Mouse (Mus musculus): Measurements from ENCODE around the gene Cetn3. TPM values are rescaled to one million over a fixed set of nuclear protein-coding genes. Genes with fewer than 3 reads are reported as not detected.
A peak's percentile ranks its signal among the peaks of the same experiment; 100 is the strongest.

The Cetn3 gene
- polyA plus RNA-seq, 1 experiment from 2014 or later, result 189 TPM

GRCm38 (mm10) chr13:81761566-81762186 lies 21.2 kb upstream of the Cetn3 start:
- H3K9ac ChIP-seq (ENCODE audit: low read length), result no peak overlapping the region
- no peak overlapping the region for H3K4me3 ChIP-seq (replicated peaks; ENCODE audit: low read length)
- 30% methylated on average over 14 of the region's 14 CpGs for WGBS
- H3K36me3 ChIP-seq (ENCODE audit: control insufficient read depth, insufficient read depth, low read length), result no peaks in the 10 kb centered on the region
- H3K27me3 ChIP-seq (ENCODE audit: control insufficient read depth, insufficient read depth, low read length), result no peaks in the 10 kb centered on the region
- no peak overlapping the region for H3K4me2 ChIP-seq (ENCODE audit: low read depth, low read length)
- H3K27ac ChIP-seq (ENCODE audit: low read length), result no peak overlapping the region
- 0 out of 2 replicates have a peak, but pooled peaks cover 4% of the 10 kb centered on the region for H3K4me1 ChIP-seq (ENCODE audit: control insufficient read depth, insufficient read depth, low read length)
- no peak for ATAC-seq (ENCODE audit: insufficient read depth, low FRiP score)
- H3K9me3 ChIP-seq (replicated peaks; ENCODE audit: control insufficient read depth, low read length), result no peaks in the 10 kb centered on the region

DNA sequence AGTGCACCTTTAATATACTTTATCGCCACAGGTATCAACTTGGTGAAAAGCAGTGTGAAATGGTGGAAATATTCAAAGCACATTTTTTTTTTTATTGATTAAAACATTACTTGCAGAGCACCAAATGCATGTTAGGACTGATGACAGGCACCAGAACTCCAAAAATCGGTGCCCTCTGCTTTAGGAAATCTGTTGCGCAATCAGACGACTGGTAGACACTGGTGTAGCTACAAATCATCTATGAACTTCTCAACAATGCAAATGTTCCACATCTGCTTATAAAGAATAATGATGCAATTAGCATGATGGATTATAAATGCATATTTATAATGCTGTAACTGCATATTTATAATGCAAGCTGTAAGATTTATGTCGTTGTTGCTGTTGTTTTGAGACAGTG lies 18.7 kb upstream of the Cetn3 start:
- Histone ChIP-seq H3K4me1 (ENCODE audit: control insufficient read depth, insufficient read depth, low read length) (0 out of 2 replicates have a peak, but pooled peaks cover 4% of the 10 kb centered on the region), H3K27ac (ENCODE audit: low read length) (no peak overlapping the region), H3K36me3 (ENCODE audit: control insufficient read depth, insufficient read depth, low read length) (no peaks in the 10 kb centered on the region), H3K4me2 (ENCODE audit: low read depth, low read length) (no peak overlapping the region), H3K4me3 (replicated peaks; ENCODE audit: low read length) (no peak overlapping the region), H3K9me3 (replicated peaks; ENCODE audit: control insufficient read depth, low read length) (no peaks in the 10 kb centered on the region), H3K9ac (ENCODE audit: low read length) (no peak overlapping the region), H3K27me3 (ENCODE audit: control insufficient read depth, insufficient read depth, low read length) (no peaks in the 10 kb centered on the region)
- WGBS, result 78% methylated on average over 5 of the region's 5 CpGs
- no peak for ATAC-seq (ENCODE audit: insufficient read depth, low FRiP score)

DNA sequence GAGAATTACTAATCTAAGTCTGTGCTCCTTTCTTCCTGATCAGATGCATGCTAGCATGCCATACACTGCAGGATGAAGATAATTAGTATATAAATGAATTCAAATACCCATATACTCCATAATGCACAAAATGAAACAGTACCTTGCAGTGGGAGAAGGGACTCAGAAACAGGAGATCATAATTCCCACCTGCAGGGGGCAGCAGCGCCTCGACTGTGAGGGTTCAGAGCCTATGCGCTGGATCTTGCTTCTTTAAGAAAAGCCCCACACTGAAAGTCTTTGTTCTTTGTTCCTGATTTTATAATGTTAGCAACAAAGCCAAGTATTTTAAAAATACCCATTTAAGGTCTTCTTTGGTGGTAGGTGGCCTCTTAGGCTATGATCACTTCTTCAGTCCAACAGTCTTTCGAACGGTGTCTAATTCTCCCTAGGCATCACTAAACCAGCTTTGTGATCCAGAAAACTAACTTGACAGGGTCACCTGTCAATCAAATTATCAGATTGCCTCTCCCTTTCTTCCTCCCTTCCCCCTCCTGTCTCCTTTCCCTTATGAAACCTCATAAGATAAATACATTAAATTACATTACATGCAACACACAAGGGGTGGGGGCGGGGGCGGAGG lies 15.7 kb upstream of the Cetn3 start:
- H3K4me2 ChIP-seq (ENCODE audit: low read depth, low read length), result no peak overlapping the region
- H3K36me3 ChIP-seq (ENCODE audit: control insufficient read depth, insufficient read depth, low read length), result no peaks in the 10 kb centered on the region
- H3K9me3 ChIP-seq (replicated peaks; ENCODE audit: control insufficient read depth, low read length), result no peaks in the 10 kb centered on the region
- no peak for ATAC-seq (ENCODE audit: insufficient read depth, low FRiP score)
- H3K9ac ChIP-seq (ENCODE audit: low read length), result no peak overlapping the region
- 84% methylated on average over 7 of the region's 7 CpGs for WGBS
- no peaks in the 10 kb centered on the region for H3K27me3 ChIP-seq (ENCODE audit: control insufficient read depth, insufficient read depth, low read length)
- no peak overlapping the region for H3K27ac ChIP-seq (ENCODE audit: low read length)
- no peak overlapping the region for H3K4me3 ChIP-seq (replicated peaks; ENCODE audit: low read length)
- no peaks in the 10 kb centered on the region for H3K4me1 ChIP-seq (ENCODE audit: control insufficient read depth, insufficient read depth, low read length)

GRCm38 (mm10) chr13:81776217-81776616 lies 6.7 kb upstream of the Cetn3 start:
- ATAC-seq (ENCODE audit: insufficient read depth, low FRiP score), result no peak
- WGBS, result 73% methylated on average over 3 of the region's 3 CpGs
- Histone ChIP-seq H3K27ac (ENCODE audit: low read length) (no peak overlapping the region), H3K4me3 (replicated peaks; ENCODE audit: low read length) (no peak overlapping the region), H3K9ac (ENCODE audit: low read length) (no peak overlapping the region), H3K4me2 (ENCODE audit: low read depth, low read length) (no peak overlapping the region), H3K4me1 (ENCODE audit: control insufficient read depth, insufficient read depth, low read length) (no peaks in the 10 kb centered on the region), H3K9me3 (replicated peaks; ENCODE audit: control insufficient read depth, low read length) (no peaks in the 10 kb centered on the region), H3K36me3 (ENCODE audit: control insufficient read depth, insufficient read depth, low read length) (no peaks in the 10 kb centered on the region), H3K27me3 (ENCODE audit: control insufficient read depth, insufficient read depth, low read length) (no peaks in the 10 kb centered on the region)

DNA sequence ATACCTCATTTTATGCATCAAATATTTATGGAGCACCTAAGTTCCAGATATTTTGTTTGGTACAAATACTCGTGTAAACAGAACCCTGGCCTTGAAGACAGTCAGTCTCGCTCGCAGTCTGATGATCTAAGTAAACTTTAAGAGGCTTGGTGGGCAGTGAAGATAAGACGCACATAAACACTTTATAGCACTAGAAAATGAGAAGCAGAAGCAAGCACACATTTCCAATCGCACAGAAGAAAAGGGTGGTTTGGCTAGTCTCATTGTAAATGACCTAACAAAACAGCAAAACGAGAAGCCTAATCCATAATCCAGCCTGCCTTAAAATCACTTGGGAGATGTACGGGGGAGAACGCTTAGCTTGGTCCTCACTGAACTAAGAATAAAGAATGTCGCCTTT lies 402 bp upstream of the Cetn3 start:
- Histone ChIP-seq H3K9ac (ENCODE audit: low read length) (peak overlapping the region; percentile 71), H3K9me3 (replicated peaks; ENCODE audit: control insufficient read depth, low read length) (no peaks in the 10 kb centered on the region), H3K36me3 (ENCODE audit: control insufficient read depth, insufficient read depth, low read length) (no peaks in the 10 kb centered on the region; the same call in 1 of the 2 replicates), H3K4me2 (ENCODE audit: low read depth, low read length) (peak overlapping the region; percentile 69), H3K4me3 (replicated peaks; ENCODE audit: low read length) (peak overlapping the region; percentile 85), H3K4me1 (ENCODE audit: control insufficient read depth, insufficient read depth, low read length) (no peaks in the 10 kb centered on the region), H3K27ac (ENCODE audit: low read length) (peak overlapping the region; percentile 50), H3K27me3 (ENCODE audit: control insufficient read depth, insufficient read depth, low read length) (no peaks in the 10 kb centered on the region)
- no peak for ATAC-seq (ENCODE audit: insufficient read depth, low FRiP score)
- WGBS, result 29% methylated on average over 9 of the region's 9 CpGs

DNA sequence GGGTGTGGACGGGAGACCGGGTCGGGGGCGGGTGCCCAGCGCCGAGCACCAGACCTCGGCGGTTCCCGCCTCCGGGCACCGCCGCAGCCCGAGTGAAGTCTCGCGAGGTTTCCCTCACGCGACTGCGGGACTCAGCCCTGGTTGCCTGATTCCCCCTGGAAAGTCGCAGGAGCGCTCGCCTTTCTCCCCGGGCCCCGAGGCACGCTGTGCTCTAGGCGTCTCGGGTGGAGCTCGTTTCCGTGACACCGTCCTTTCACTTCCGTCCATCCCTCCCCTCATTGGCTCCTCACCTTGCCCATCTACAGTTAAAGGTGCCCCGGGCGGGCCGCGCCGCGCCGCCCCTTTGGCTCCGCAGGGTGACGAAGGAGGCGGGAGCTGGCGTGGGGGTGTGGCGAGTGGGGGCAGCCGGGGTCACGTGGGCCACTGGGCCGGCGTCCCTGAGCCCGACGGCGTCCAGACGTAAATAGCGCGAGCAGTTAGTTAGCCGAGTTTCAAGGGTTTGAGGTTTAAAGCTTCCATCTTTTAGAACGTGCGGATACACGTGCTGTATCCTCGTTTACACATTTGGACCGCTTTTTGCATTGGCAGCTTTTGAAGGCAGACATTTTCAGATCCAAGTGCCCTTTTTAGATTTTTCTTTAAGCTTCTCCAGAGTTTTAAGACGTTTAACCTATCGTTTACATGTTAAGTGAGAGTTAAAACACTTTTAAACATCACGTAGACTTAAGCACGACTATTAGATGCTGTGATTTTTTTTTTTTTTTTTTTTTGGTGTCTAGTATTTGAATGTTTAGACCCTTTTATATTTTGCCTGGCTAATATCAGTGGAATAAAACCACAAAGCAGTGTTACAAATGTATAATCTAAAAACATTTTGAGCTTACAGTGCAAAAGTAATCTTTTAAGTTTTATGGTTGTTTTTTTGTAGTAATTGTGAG lies 797 bp downstream of the Cetn3 start:
- Histone ChIP-seq H3K9ac (ENCODE audit: low read length) (peak overlapping the region; percentile 93), H3K9me3 (replicated peaks; ENCODE audit: control insufficient read depth, low read length) (no peaks in the 10 kb centered on the region), H3K4me1 (ENCODE audit: control insufficient read depth, insufficient read depth, low read length) (no peaks in the 10 kb centered on the region), H3K4me3 (replicated peaks; ENCODE audit: low read length) (peak overlapping the region; percentile 85), H3K4me2 (ENCODE audit: low read depth, low read length) (peak overlapping the region; percentile 67), H3K27me3 (ENCODE audit: control insufficient read depth, insufficient read depth, low read length) (no peaks in the 10 kb centered on the region), H3K27ac (ENCODE audit: low read length) (peak overlapping the region; percentile 100), H3K36me3 (ENCODE audit: control insufficient read depth, insufficient read depth, low read length) (no peaks in the 10 kb centered on the region; the same call in 1 of the 2 replicates)
- under 1% methylated on average over 58 of the region's 62 CpGs for whole genome bisulfite sequencing
- ATAC-seq (ENCODE audit: insufficient read depth, low FRiP score), result peak; percentile 99

DNA sequence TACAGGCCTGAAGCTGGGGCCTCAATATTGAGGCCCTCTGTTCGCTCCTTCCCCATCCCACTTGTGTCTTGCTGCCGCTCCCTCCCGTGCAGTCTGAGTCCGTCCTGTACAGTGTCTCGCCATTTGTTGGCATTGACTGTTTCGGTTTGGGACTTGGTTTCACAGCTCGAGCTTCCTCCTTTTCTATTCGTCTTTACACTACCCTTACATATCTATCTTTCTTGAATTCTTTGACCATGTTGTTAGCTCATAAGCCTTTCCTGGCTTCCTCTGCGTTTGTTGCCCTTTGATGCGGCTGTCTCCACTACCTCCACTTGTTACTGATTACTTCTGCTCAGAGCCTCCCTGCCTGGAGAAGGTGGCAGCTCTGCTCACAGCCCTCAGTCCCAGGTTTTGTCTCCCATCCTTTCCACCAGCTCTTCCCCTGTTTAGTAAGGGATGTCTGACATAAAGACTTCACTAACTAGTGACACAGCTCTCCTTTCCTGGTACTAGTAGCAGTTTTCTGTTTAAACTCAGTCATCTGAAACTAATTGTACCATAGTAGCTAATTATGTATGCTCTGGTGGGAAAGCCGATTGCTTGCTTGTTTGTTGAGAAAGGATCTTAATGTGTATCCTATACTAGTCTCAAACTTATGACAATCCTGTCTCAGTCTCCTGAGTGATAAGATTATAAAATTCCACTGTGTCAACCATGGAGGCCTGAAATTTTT lies 3.0 kb downstream of the Cetn3 start:
- H3K9ac ChIP-seq (ENCODE audit: low read length), result no peak overlapping the region
- no peak overlapping the region for H3K4me3 ChIP-seq (replicated peaks; ENCODE audit: low read length)
- no peaks in the 10 kb centered on the region; the same call in 1 of the 2 replicates for H3K36me3 ChIP-seq (ENCODE audit: control insufficient read depth, insufficient read depth, low read length)
- H3K4me1 ChIP-seq (ENCODE audit: control insufficient read depth, insufficient read depth, low read length), result no peaks in the 10 kb centered on the region
- no peaks in the 10 kb centered on the region for H3K27me3 ChIP-seq (ENCODE audit: control insufficient read depth, insufficient read depth, low read length)
- 80% methylated on average over 11 of the region's 11 CpGs for WGBS
- no peak for ATAC-seq (ENCODE audit: insufficient read depth, low FRiP score)
- no peak overlapping the region for H3K4me2 ChIP-seq (ENCODE audit: low read depth, low read length)
- H3K9me3 ChIP-seq (replicated peaks; ENCODE audit: control insufficient read depth, low read length), result no peaks in the 10 kb centered on the region
- H3K27ac ChIP-seq (ENCODE audit: low read length), result no peak overlapping the region

DNA sequence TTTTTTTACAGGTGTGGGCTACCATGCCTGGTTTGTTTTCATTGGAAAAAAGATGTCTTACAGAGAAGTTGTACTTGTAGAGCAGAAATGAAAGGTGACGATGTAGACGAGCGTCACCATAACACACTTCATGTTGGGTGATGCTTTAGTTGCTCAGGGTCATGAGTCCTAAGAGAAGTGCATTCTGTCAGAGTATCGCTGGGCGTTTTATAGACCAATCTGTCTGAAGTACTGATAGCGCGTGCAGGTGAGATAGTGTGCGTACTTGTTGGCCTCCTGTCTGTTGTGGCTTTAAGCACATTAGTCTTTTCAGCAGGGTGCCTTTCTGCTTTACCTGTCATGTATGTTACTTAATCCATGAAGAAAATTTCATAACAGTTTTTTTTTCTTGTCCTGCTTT lies 7.3 kb downstream of the Cetn3 start:
- H3K27me3 ChIP-seq (ENCODE audit: control insufficient read depth, insufficient read depth, low read length), result no peaks in the 10 kb centered on the region

More for the DNA sequence above, 7.3 kb downstream of the Cetn3 start:
- no peaks in the 10 kb centered on the region for H3K9me3 ChIP-seq (replicated peaks; ENCODE audit: control insufficient read depth, low read length)
- H3K4me3 ChIP-seq (replicated peaks; ENCODE audit: low read length), result no peak overlapping the region
- H3K27ac ChIP-seq (ENCODE audit: low read length), result no peak overlapping the region
- WGBS, result 91% methylated on average over 8 of the region's 8 CpGs
- no peak overlapping the region for H3K9ac ChIP-seq (ENCODE audit: low read length)
- H3K4me1 ChIP-seq (ENCODE audit: control insufficient read depth, insufficient read depth, low read length), result no peaks in the 10 kb centered on the region
- no peak overlapping the region for H3K4me2 ChIP-seq (ENCODE audit: low read depth, low read length)
- ATAC-seq (ENCODE audit: insufficient read depth, low FRiP score), result no peak
- no peaks in the 10 kb centered on the region; the same call in 1 of the 2 replicates for H3K36me3 ChIP-seq (ENCODE audit: control insufficient read depth, insufficient read depth, low read length)
